Mouse (Mus musculus) neural tube, embryonic 14.5 days (tissue): ENCODE measurements at regions not wholly inside any gene's neighbourhood (a gene's known extent, or its start where the extent isn't known, plus 50 kb on each side); places are given as distances from the start of the nearest gene placed in this dataset.

Experiments used
- ATAC-seq: fragments of 200-750 bp; cut with Nextera tagmentation; 2 replicates; pipeline ENCODE4 v1.8.0; 2017; ENCODE audit warnings: low read depth, mild to moderate bottlenecking, moderate TSS enrichment, moderate library complexity
- H3K27ac ChIP-seq: fragments of 300-500 bp; sonication (generic); 2 replicates; pipeline ENCODE4 v1.5.1; 2014; ENCODE audit warnings: low read depth, mild to moderate bottlenecking, control low read depth, low read length, moderate library complexity, mixed read lengths
- H3K27me3 ChIP-seq: fragments of 300-500 bp; sonication (generic); 2 replicates; pipeline ENCODE4 v1.6.1; 2014; ENCODE audit warnings: low read length; ENCODE audit not compliant: control insufficient read depth, insufficient read depth
- H3K36me3 ChIP-seq: fragments of 300-500 bp; sonication (generic); 2 replicates; pipeline ENCODE4 v1.6.1; 2014; ENCODE audit warnings: low read length, mixed read lengths; ENCODE audit not compliant: control insufficient read depth, insufficient read depth
- H3K4me1 ChIP-seq: fragments of 300-500 bp; sonication (generic); 2 replicates; pipeline ENCODE4 v1.6.1; 2014; ENCODE audit warnings: low read length; ENCODE audit not compliant: control insufficient read depth, insufficient read depth
- H3K4me2 ChIP-seq: fragments of 300-500 bp; sonication (generic); 2 replicates; pipeline ENCODE4 v1.6.1; 2014; ENCODE audit warnings: mild to moderate bottlenecking, low read depth, low read length, control low read depth
- H3K4me3 ChIP-seq: fragments of 300-500 bp; sonication (generic); 2 replicates; pipeline ENCODE4 v1.5.1; 2014; ENCODE audit warnings: low read depth, low read length, control low read depth, mixed read lengths
- H3K9ac ChIP-seq: fragments of 300-500 bp; sonication (generic); replicated peaks from 2 replicates; pipeline ENCODE4 v1.6.1; 2014; ENCODE audit warnings: low read depth, mild to moderate bottlenecking, control low read depth, low read length, mixed read lengths
- H3K9me3 ChIP-seq: fragments of 300-500 bp; sonication (generic); 2 replicates; pipeline ENCODE4 v1.6.1; 2016; ENCODE audit warnings: low read length; ENCODE audit not compliant: control insufficient read depth
- WGBS: fragments of 180-500 bp; shearing (Covaris S2); extraction: QIAGEN DNeasy Blood & Tissue Kit; methylation state at CpG from one replicate; pipeline ENCODE4 v1.1.7; 2014; 5-methylcytosine and 5-hydroxymethylcytosine counted together

GRCm38 (mm10) chr7:95332037-95332436 lies 839.0 kb upstream of the Tenm4 start:
- H3K9me3 ChIP-seq = no peaks in the 10 kb centered on the region
- H3K9ac ChIP-seq = no peak overlapping the region
- ATAC-seq = no peak
- 39% methylated on average over 4 of the region's 4 CpGs for WGBS
- no peak overlapping the region for H3K4me2 ChIP-seq
- H3K27ac ChIP-seq = no peak overlapping the region
- no peak overlapping the region for H3K4me3 ChIP-seq
- H3K36me3 ChIP-seq = no peaks in the 10 kb centered on the region
- H3K4me1 ChIP-seq = no peaks in the 10 kb centered on the region
- H3K27me3 ChIP-seq = no peaks in the 10 kb centered on the region

- ATAC-seq = no peak
- no peaks in the 10 kb centered on the region for H3K9me3 ChIP-seq
- no peaks in the 10 kb centered on the region for H3K4me1 ChIP-seq
- H3K36me3 ChIP-seq = no peaks in the 10 kb centered on the region
- no peak overlapping the region for H3K4me3 ChIP-seq
- H3K27ac ChIP-seq = no peak overlapping the region
- H3K4me2 ChIP-seq = no peak overlapping the region
- WGBS = 55% methylated on average over 7 of the region's 7 CpGs
- no peaks in the 10 kb centered on the region for H3K27me3 ChIP-seq
- no peak overlapping the region for H3K9ac ChIP-seq
Observed at GRCm38 (mm10) chr7:95350185-95350803, 820.8 kb upstream of the Tenm4 start.

GRCm38 (mm10) chr7:95350804-95351199 lies 820.2 kb upstream of the Tenm4 start:
- no peak overlapping the region for H3K4me3 ChIP-seq
- no peaks in the 10 kb centered on the region for H3K36me3 ChIP-seq
- H3K27ac ChIP-seq = no peak overlapping the region
- no peaks in the 10 kb centered on the region for H3K4me1 ChIP-seq
- H3K4me2 ChIP-seq = no peak overlapping the region
- H3K9ac ChIP-seq = no peak overlapping the region
- no peaks in the 10 kb centered on the region for H3K27me3 ChIP-seq
- no peaks in the 10 kb centered on the region for H3K9me3 ChIP-seq
- ATAC-seq = no peak

- no peaks in the 10 kb centered on the region for H3K36me3 ChIP-seq
- no peak overlapping the region for H3K27ac ChIP-seq
- no peak overlapping the region for H3K4me2 ChIP-seq
- H3K27me3 ChIP-seq = no peaks in the 10 kb centered on the region
- H3K9ac ChIP-seq = no peak overlapping the region
- no peaks in the 10 kb centered on the region for H3K4me1 ChIP-seq
- H3K9me3 ChIP-seq = no peaks in the 10 kb centered on the region
- H3K4me3 ChIP-seq = no peak overlapping the region
- no peak for ATAC-seq
- WGBS = 80% methylated on average over 2 of the region's 2 CpGs
Observed at GRCm38 (mm10) chr7:95351337-95351736, 819.7 kb upstream of the Tenm4 start.

GRCm38 (mm10) chr7:95352133-95352532 lies 818.9 kb upstream of the Tenm4 start:
- Histone ChIP-seq H3K36me3 (no peaks in the 10 kb centered on the region), H3K9ac (no peak overlapping the region), H3K27me3 (no peaks in the 10 kb centered on the region), H3K4me3 (no peak overlapping the region), H3K9me3 (no peaks in the 10 kb centered on the region), H3K4me2 (no peak overlapping the region), H3K27ac (no peak overlapping the region), H3K4me1 (no peaks in the 10 kb centered on the region)
- WGBS = 84% methylated on average over 3 of the region's 3 CpGs
- ATAC-seq = no peak

GRCm38 (mm10) chr7:95354991-95355390 lies 816.1 kb upstream of the Tenm4 start:
- no peaks in the 10 kb centered on the region for H3K36me3 ChIP-seq
- H3K4me2 ChIP-seq = no peak overlapping the region
- no peak overlapping the region for H3K9ac ChIP-seq
- ATAC-seq = no peak
- no peaks in the 10 kb centered on the region for H3K27me3 ChIP-seq
- no peak overlapping the region for H3K4me3 ChIP-seq
- no peaks in the 10 kb centered on the region for H3K4me1 ChIP-seq
- no peak overlapping the region for H3K27ac ChIP-seq
- WGBS = 73% methylated on average over 2 of the region's 2 CpGs
- H3K9me3 ChIP-seq = no peaks in the 10 kb centered on the region

- Histone ChIP-seq H3K4me3 (no peak overlapping the region), H3K27me3 (no peaks in the 10 kb centered on the region), H3K9me3 (no peaks in the 10 kb centered on the region), H3K27ac (no peak overlapping the region), H3K36me3 (no peaks in the 10 kb centered on the region), H3K9ac (no peak overlapping the region), H3K4me1 (no peaks in the 10 kb centered on the region), H3K4me2 (no peak overlapping the region)
- WGBS = 63% methylated on average over 4 of the region's 4 CpGs
- no peak for ATAC-seq
Observed at GRCm38 (mm10) chr7:95358732-95359131, 812.3 kb upstream of the Tenm4 start.

- no peak overlapping the region for H3K27ac ChIP-seq
- no peaks in the 10 kb centered on the region for H3K36me3 ChIP-seq
- H3K4me1 ChIP-seq = no peaks in the 10 kb centered on the region
- no peak for ATAC-seq
- H3K4me2 ChIP-seq = no peak overlapping the region
- H3K9me3 ChIP-seq = no peaks in the 10 kb centered on the region
- H3K4me3 ChIP-seq = no peak overlapping the region
- WGBS = 91% methylated on average over 6 of the region's 6 CpGs
- no peak overlapping the region for H3K9ac ChIP-seq
- H3K27me3 ChIP-seq = no peaks in the 10 kb centered on the region
Observed at GRCm38 (mm10) chr7:95359154-95359553, 811.9 kb upstream of the Tenm4 start.
